Mouse (Mus musculus): ENCODE data around the gene Slc22a16.

Gene Slc22a16

DNA sequence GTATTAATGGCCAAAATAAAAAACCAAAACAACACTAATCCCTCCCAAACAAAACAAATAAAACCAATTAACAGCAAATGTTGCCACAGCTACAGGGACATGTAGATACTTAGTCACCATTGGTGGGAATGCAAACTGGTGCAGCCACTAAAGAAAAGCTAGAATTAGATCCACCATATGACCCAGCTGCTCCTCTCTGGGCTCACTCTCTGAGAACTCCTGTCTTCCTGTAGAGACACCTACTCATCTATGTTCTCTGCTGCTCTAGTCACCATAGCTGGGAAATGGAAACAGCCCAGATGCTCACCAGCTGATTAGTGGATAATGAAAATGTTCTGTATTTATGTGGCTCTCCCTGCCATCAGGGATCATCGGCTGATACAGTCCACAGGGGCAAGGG, 49.6 kb downstream of the Slc22a16 start:
- DNase-seq, result no peak

- peak; percentile 62 for DNase-seq
Observed at GRCm38 (mm10) chr10:40629140-40629539, 59.0 kb downstream of the Slc22a16 start.

DNA sequence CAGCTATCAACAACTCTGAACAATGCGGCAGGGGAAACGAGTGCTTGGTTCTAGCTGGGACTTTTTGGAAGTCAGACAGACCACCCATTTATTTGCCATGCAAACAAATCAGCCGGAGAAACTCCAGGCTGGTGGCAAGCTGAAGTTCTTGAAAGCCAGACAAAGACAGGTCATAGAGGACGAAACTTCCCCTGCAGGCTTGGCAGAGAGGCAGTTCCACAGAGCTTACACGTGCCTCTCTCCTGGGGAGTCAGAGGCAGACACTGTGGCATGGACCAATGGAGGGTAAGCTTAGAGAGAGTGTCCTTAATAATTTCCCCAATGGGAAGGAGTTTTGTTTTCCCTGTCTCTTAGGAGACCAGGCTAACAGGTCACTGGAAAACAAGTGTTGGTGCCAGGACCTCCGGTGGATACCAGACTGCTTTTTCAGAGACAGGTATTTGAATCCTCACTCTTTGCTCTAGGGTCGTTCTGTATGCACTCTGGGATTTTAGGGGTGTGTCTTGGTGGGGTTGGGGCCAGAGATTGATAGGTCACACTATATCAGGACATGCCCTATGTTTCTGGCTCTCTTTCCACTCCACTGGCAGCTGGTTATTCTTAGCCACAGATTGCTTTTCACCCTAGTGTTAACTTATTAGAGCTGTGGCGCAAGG, 59.6 kb downstream of the Slc22a16 start, which contains the start of gene Ddo:
TSS of gene Ddo (plus strand) at position 356 of the 656 bp plus-strand sequence.
- DNase-seq, result peak; percentile 86

DNA sequence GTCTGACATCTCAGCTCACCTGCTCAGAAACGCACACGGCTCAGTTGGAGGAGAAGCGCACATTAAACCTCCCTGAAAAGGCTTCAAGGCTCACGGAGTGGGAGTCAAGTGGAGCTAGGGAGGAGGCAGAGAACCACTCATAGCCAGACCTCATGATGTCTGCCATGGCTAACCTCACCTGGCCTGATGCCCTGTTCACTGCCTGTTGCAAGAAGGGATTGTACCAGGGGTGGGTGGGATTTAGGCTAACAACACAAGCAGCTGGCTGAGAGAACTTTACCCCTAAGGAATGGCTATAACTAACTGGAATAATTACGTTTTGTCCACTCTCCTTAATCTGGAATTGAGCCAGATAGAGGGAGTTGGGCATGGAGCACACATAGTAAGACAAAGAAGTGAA, 60.3 kb downstream of the Slc22a16 start:
- DNase-seq, result peak; percentile 69

DNA sequence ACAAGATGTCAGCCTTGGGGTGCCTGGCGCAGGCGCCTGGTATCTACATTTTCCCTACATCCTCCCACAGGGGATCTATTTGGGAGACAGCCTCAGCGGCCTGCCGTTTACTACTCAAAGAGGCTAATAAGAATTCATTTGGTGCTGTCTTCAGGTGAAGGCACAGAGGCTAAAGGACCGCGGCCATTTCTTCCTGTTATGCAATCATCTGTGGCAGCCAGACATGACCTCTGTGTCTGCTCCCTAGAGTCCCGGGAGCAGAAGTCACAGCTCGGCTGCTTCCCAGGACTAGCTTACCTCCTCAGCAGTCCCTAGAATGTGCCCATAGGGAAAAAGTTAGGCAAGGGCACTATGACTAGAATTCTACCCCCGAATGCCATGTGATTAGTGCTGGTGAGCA, 60.8 kb downstream of the Slc22a16 start:
- no peak for DNase-seq

- no peak for DNase-seq
Observed at GRCm38 (mm10) chr10:40632087-40632486, 62.0 kb downstream of the Slc22a16 start.

- DNase-seq, result no peak
Observed at GRCm38 (mm10) chr10:40637331-40637730, 67.2 kb downstream of the Slc22a16 start.

DNA sequence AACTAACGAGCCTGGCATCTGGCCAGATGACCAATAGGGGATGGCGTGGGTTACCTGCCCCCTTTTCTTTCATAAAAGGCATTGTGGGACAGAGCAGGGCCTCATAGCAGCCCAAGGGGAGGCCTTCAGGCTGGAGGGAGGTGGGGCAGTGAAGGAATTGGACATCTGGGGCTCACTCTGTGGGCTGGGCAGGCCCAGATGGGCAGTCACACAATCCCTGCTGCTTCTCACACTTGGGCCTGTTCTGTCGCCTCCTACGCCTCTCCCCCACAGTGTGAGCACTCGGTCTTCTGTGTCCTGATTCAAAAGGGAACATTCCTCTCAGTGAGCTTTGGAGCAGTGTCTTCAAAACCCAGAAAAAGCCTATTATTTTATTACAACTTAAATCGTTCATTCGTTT, 68.1 kb downstream of the Slc22a16 start:
- DNase-seq, result peak; percentile 86

GRCm38 (mm10) chr10:40638823-40639819, 69.0 kb downstream of the Slc22a16 start:
- peak; percentile 65 for DNase-seq

GRCm38 (mm10) chr10:40640406-40640805, 70.3 kb downstream of the Slc22a16 start:
- no peak for DNase-seq

DNA sequence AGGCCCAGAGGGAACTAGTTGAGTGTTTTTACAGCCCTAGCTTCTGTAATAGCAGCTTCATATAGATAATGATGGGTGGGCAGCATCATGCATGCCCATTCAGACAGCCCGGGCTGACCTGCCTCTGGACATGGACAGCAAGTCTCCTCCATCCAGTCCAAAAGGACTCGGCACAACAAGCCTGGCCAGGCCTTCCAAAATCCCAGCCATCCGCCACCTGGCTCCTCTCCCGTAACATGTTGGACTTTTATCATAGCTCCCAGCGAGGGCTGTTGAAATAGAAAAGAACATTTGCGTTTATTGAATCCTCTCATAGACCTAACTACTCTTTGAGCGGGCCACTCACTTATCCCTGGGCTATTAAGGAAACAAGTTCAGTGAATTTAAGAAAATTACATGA, 71.8 kb downstream of the Slc22a16 start:
- DNase-seq, result peak; percentile 78

GRCm38 (mm10) chr10:40643126-40643525, 73.0 kb downstream of the Slc22a16 start:
- no peak for DNase-seq

- DNase-seq, result no peak
Observed at GRCm38 (mm10) chr10:40644456-40644855, 74.3 kb downstream of the Slc22a16 start.

- DNase-seq, result no peak
Observed at GRCm38 (mm10) chr10:40645346-40645745, 75.2 kb downstream of the Slc22a16 start.

GRCm38 (mm10) chr10:40648776-40649175, 78.6 kb downstream of the Slc22a16 start:
- no peak for DNase-seq

DNA sequence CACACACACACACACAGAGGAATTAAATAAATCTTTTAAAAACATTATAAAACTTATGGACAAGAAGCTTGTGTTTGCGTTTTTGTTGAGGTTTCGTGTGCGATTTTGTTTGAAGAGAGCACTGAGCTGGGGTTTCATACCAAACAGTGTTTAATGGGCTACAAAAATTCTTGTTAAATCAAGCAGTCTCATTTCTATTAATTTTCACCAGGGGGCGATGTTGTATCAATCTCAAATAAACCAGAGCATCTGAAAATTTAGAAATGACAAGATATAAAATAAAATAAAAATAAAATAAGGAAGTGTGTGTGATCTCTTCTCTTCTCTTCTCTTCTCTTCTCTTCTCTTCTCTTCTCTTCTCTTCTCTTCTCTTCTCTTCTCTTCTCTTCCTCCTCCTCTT, 79.5 kb downstream of the Slc22a16 start:
- no peak for DNase-seq

- no peak for DNase-seq
Observed at GRCm38 (mm10) chr10:40651676-40652075, 81.5 kb downstream of the Slc22a16 start.

All from cerebellum, adult 9-11 months (tissue).